Mouse (Mus musculus): ENCODE results near the gene Samd4b.
A peak's percentile ranks its signal among the peaks of the same experiment; 100 is the strongest.
"Not testable (repeated sequence)": the region's sequence is repeated elsewhere in the genome, so short reads cannot be mapped to it uniquely, and the experiment has no call there.

Gene Samd4b

GRCm38 (mm10) chr7:28398696-28399340 lies 199.1 kb downstream of the Samd4b start:
- DNase-seq (ENCODE audit: low spot score in 2 of 2) = no peak

- DNase-seq (ENCODE audit: low spot score in 2 of 2) = no peak
These were observed 199.9 kb downstream of the Samd4b start for GRCm38 (mm10) chr7:28398000-28398399.

- DNase-seq (ENCODE audit: low spot score in 2 of 2) = no peak
These were observed 202.5 kb downstream of the Samd4b start for GRCm38 (mm10) chr7:28395425-28395824.

GRCm38 (mm10) chr7:28393272-28393951 lies 204.5 kb downstream of the Samd4b start:
- DNase-seq (ENCODE audit: low spot score in 2 of 2) = no peak

GRCm38 (mm10) chr7:28392429-28393271 lies 205.3 kb downstream of the Samd4b start, which contains the start of the genes Med29 and Paf1:
Gene Med29, minus strand, starts transcription at chr7:28392708.
Gene Paf1, plus strand, starts transcription at chr7:28392951.
- DNase-seq (ENCODE audit: low spot score in 2 of 2) = peak; percentile 88 to 97

GRCm38 (mm10) chr7:28390331-28390730 lies 207.6 kb downstream of the Samd4b start:
- no peak for DNase-seq (ENCODE audit: low spot score in 2 of 2)

GRCm38 (mm10) chr7:28387384-28387783 lies 210.6 kb downstream of the Samd4b start:
- not testable (repeated sequence) for DNase-seq (ENCODE audit: low spot score in 2 of 2)

GRCm38 (mm10) chr7:28386877-28387276 lies 211.1 kb downstream of the Samd4b start:
- not testable (repeated sequence) for DNase-seq (ENCODE audit: low spot score in 2 of 2)

- DNase-seq (ENCODE audit: low spot score in 2 of 2) = peak; percentile 65 to 77
These were observed 211.5 kb downstream of the Samd4b start for GRCm38 (mm10) chr7:28386462-28386861.

GRCm38 (mm10) chr7:28386007-28386406 lies 211.9 kb downstream of the Samd4b start:
- DNase-seq (ENCODE audit: low spot score in 2 of 2) = no peak

- no peak for DNase-seq (ENCODE audit: low spot score in 2 of 2)
These were observed 212.7 kb downstream of the Samd4b start for GRCm38 (mm10) chr7:28385196-28385595.

- no peak for DNase-seq (ENCODE audit: low spot score in 2 of 2)
These were observed 213.8 kb downstream of the Samd4b start for GRCm38 (mm10) chr7:28384162-28384561.

- no peak for DNase-seq (ENCODE audit: low spot score in 2 of 2)
These were observed 214.3 kb downstream of the Samd4b start for GRCm38 (mm10) chr7:28383606-28384005.

- DNase-seq (ENCODE audit: low spot score in 2 of 2) = peak in 1 of 2 experiments; percentile 62
These were observed 215.0 kb downstream of the Samd4b start for GRCm38 (mm10) chr7:28382981-28383396.

GRCm38 (mm10) chr7:28382347-28382951 lies 215.5 kb downstream of the Samd4b start:
- DNase-seq (ENCODE audit: low spot score in 2 of 2) = no peak

GRCm38 (mm10) chr7:28381938-28382337 lies 216.0 kb downstream of the Samd4b start:
- no peak for DNase-seq (ENCODE audit: low spot score in 2 of 2)

- DNase-seq (ENCODE audit: low spot score in 2 of 2) = no peak
These were observed 216.7 kb downstream of the Samd4b start for GRCm38 (mm10) chr7:28381017-28381790.

GRCm38 (mm10) chr7:28380237-28381016 lies 217.5 kb downstream of the Samd4b start, which contains the start of gene Zfp36:
Gene Zfp36, minus strand, starts transcription at chr7:28380253.
- DNase-seq (ENCODE audit: low spot score in 2 of 2) = no peak

GRCm38 (mm10) chr7:28378769-28379651 lies 218.9 kb downstream of the Samd4b start:
- peak; percentile 62 to 78 for DNase-seq (ENCODE audit: low spot score in 2 of 2)

Measured in frontal cortex, postnatal 25 days (tissue).